Comparison of ENCODE assay signal across 8 mouse cellular contexts in genomic region chr9:90127146-90127545, GRCm38 (mm10). TPM values are rescaled to one million over a fixed set of nuclear protein-coding genes. Genes with fewer than 3 reads are reported as not detected.
DNase-seq lines count a peak whose midpoint lies in the region; ATAC-seq and TF ChIP-seq lines count a peak whose summit lies in the region.

No protein-coding gene starts in this region.

- WGBS in intestine, embryonic 14.5 days: 71% methylated on average over 6 of the region's 6 CpGs
- WGBS in intestine, postnatal 0 days: 82% methylated on average over 6 of the region's 6 CpGs
- WGBS in heart, postnatal 0 days: 33% methylated on average over 6 of the region's 6 CpGs

- peak overlapping the region; percentile 68 for H3K4me3 ChIP-seq in erythroblast, embryonic 14.5 days (replicated peaks)
- H3K4me3 ChIP-seq in intestine, embryonic 14.5 days (ENCODE audit: low read depth, low read length): 0 out of 2 replicates have a peak overlapping the region, but pooled peaks have one; percentile 33
- H3K4me3 ChIP-seq in intestine, postnatal 0 days (ENCODE audit: low read depth, low read length): no peak overlapping the region
- H3K4me3 ChIP-seq in heart, postnatal 0 days (ENCODE audit: low read depth, low read length): no peak overlapping the region

- TF ChIP-seq EP300 in heart, postnatal 0 days (IDR thresholded peaks at IDR 0.05; ENCODE audit: low read depth): no peak

- no peaks in the 10 kb centered on the region for H3K27me3 ChIP-seq in erythroblast, embryonic 14.5 days (ENCODE audit: control insufficient read depth)
- H3K27me3 ChIP-seq in intestine, embryonic 14.5 days (replicated peaks; ENCODE audit: control insufficient read depth, insufficient read depth, low read length): no peaks in the 10 kb centered on the region
- H3K27me3 ChIP-seq in intestine, postnatal 0 days (replicated peaks; ENCODE audit: control insufficient read depth, insufficient read depth, low read length): no peaks in the 10 kb centered on the region
- no peaks in the 10 kb centered on the region for H3K27me3 ChIP-seq in heart, postnatal 0 days (ENCODE audit: control insufficient read depth, insufficient read depth, low read length)

- H3K4me2 ChIP-seq in intestine, embryonic 14.5 days (ENCODE audit: low read length): peak overlapping the region; percentile 46
- H3K4me2 ChIP-seq in intestine, postnatal 0 days (replicated peaks; ENCODE audit: low read depth): no peak overlapping the region
- H3K4me2 ChIP-seq in heart, postnatal 0 days (ENCODE audit: low read depth, low read length): peak overlapping the region; percentile 7; the same call in 1 of the 2 replicates

- no peak for DNase-seq in intestine, embryonic 14.5 days (ENCODE audit: low spot score)
- peak; percentile 25 for DNase-seq in 416B (ENCODE audit: low read depth)
- no peak for DNase-seq in heart, postnatal 0 days (ENCODE audit: low spot score)
- DNase-seq in urinary bladder, adult 2 months (ENCODE audit: low spot score): no peak
- no peak for DNase-seq in ovary, postnatal 36 days (ENCODE audit: low spot score)

- no peak for ATAC-seq in erythroblast, adult 5-6 weeks (replicated peaks; ENCODE audit: low FRiP score, poor library complexity, severe bottlenecking)
- no peak for ATAC-seq in intestine, embryonic 14.5 days (replicated peaks; ENCODE audit: low FRiP score, low TSS enrichment, low read depth)
- ATAC-seq in intestine, postnatal 0 days: no peak
- ATAC-seq in heart, postnatal 0 days (ENCODE audit: insufficient read depth, low read depth): no peak

- H3K4me1 ChIP-seq in erythroblast, embryonic 14.5 days (ENCODE audit: control insufficient read depth): peaks cover 20% of the 10 kb centered on the region
- H3K4me1 ChIP-seq in intestine, embryonic 14.5 days (replicated peaks; ENCODE audit: control insufficient read depth, insufficient read depth, low read length): 0 out of 2 replicates have a peak, but pooled peaks cover 3% of the 10 kb centered on the region
- no peaks in the 10 kb centered on the region for H3K4me1 ChIP-seq in intestine, postnatal 0 days (replicated peaks; ENCODE audit: control insufficient read depth, insufficient read depth, low read length)
- 0 out of 2 replicates have a peak, but pooled peaks cover 3% of the 10 kb centered on the region for H3K4me1 ChIP-seq in heart, postnatal 0 days (ENCODE audit: control insufficient read depth, insufficient read depth)

- TF ChIP-seq CTCF in intestine, postnatal 0 days (IDR thresholded peaks at IDR 0.05; ENCODE audit: low read depth): no peak
- TF ChIP-seq CTCF in heart, postnatal 0 days (IDR thresholded peaks at IDR 0.05; ENCODE audit: low read depth): no peak

- H3K9ac ChIP-seq in intestine, embryonic 14.5 days (ENCODE audit: low read length): no peak overlapping the region
- H3K9ac ChIP-seq in intestine, postnatal 0 days (ENCODE audit: low read depth, low read length): no peak overlapping the region
- H3K9ac ChIP-seq in heart, postnatal 0 days (replicated peaks; ENCODE audit: low read depth, low read length): no peak overlapping the region

- no peak overlapping the region for H3K27ac ChIP-seq in intestine, embryonic 14.5 days (ENCODE audit: low read depth)
- H3K27ac ChIP-seq in intestine, postnatal 0 days (ENCODE audit: low read depth, low read length): no peak overlapping the region
- H3K27ac ChIP-seq in heart, postnatal 0 days (ENCODE audit: low read depth): no peak overlapping the region

- no peaks in the 10 kb centered on the region for H3K36me3 ChIP-seq in erythroblast, embryonic 14.5 days (ENCODE audit: control insufficient read depth)
- no peaks in the 10 kb centered on the region for H3K36me3 ChIP-seq in intestine, embryonic 14.5 days (ENCODE audit: control insufficient read depth, insufficient read depth, low read length)
- no peaks in the 10 kb centered on the region for H3K36me3 ChIP-seq in intestine, postnatal 0 days (ENCODE audit: control insufficient read depth, insufficient read depth)
- no peaks in the 10 kb centered on the region for H3K36me3 ChIP-seq in heart, postnatal 0 days (replicated peaks; ENCODE audit: control insufficient read depth, insufficient read depth, low read length)

- H3K9me3 ChIP-seq in erythroblast, embryonic 14.5 days (ENCODE audit: control insufficient read depth, low read length): no peaks in the 10 kb centered on the region
- H3K9me3 ChIP-seq in intestine, embryonic 14.5 days (ENCODE audit: control insufficient read depth, low read length): no peaks in the 10 kb centered on the region
- H3K9me3 ChIP-seq in intestine, postnatal 0 days (ENCODE audit: control insufficient read depth): no peaks in the 10 kb centered on the region
- no peaks in the 10 kb centered on the region for H3K9me3 ChIP-seq in heart, postnatal 0 days (replicated peaks; ENCODE audit: control insufficient read depth, low read length)

RNA-seq across cellular contexts. Expression of gene Morf4l1, which starts 12.6 kb away (rescaled TPM):
- polyA plus RNA-seq in erythroblast, embryonic 14.5 days (2012): 7.1 and 8.2 TPM in 2 replicates
- 117 and 134 TPM in 2 replicates for total RNA-seq in erythroblast, adult 5-6 weeks (2015; ENCODE audit: low replicate concordance)
- 130 and 153 TPM in 2 replicates for total RNA-seq in erythroblast, adult 5-6 weeks (2017; ENCODE audit: low replicate concordance)
- 414 and 456 TPM in 2 replicates for polyA plus RNA-seq in intestine, embryonic 14.5 days (2014; fragmentation: Nextera tagmentation; extraction: Ambion mirVana)
- polyA plus RNA-seq in intestine, postnatal 0 days (2015; fragmentation: Nextera tagmentation; extraction: Ambion mirVana): 215 and 227 TPM in 2 replicates
- total RNA-seq in heart, postnatal 0 days (2014; rRNA removed; ENCODE audit: low replicate concordance): 92.5 and 111 TPM in 2 replicates
- 293 and 300 TPM in 2 replicates for polyA plus RNA-seq in heart, postnatal 0 days (2015; fragmentation: Nextera tagmentation; extraction: Ambion mirVana)
- polyA plus RNA-seq in urinary bladder, adult 2 months (2012; rRNA removed): 399 and 411 TPM in 2 replicates

RNA-seq across cellular contexts. Expression of gene Adamts7, which starts 35.7 kb away (rescaled TPM):
- 0.01 TPM in 1 of 2 replicates, not detected in the other for polyA plus RNA-seq in erythroblast, embryonic 14.5 days (2012)
- total RNA-seq in erythroblast, adult 5-6 weeks (2015; ENCODE audit: low replicate concordance): not detected in 2 replicates
- total RNA-seq in erythroblast, adult 5-6 weeks (2017; ENCODE audit: low replicate concordance): 0.14 TPM in 1 of 2 replicates, not detected in the other
- polyA plus RNA-seq in intestine, embryonic 14.5 days (2014; fragmentation: Nextera tagmentation; extraction: Ambion mirVana): 18.7 and 20.7 TPM in 2 replicates
- 2.5 TPM in 2 replicates for polyA plus RNA-seq in intestine, postnatal 0 days (2015; fragmentation: Nextera tagmentation; extraction: Ambion mirVana)
- total RNA-seq in heart, postnatal 0 days (2014; rRNA removed; ENCODE audit: low replicate concordance): 12.8 and 34.4 TPM in 2 replicates
- 7.6 and 8.3 TPM in 2 replicates for polyA plus RNA-seq in heart, postnatal 0 days (2015; fragmentation: Nextera tagmentation; extraction: Ambion mirVana)
- 5.9 and 6.4 TPM in 2 replicates for polyA plus RNA-seq in urinary bladder, adult 2 months (2012; rRNA removed)

Comparison
In these comparisons a context has a peak if more than half of its experiments do, and no peak if none do; other contexts are left out.
1. H3K4me3 ChIP-seq: peak in erythroblast, embryonic 14.5 days (single experiment) and intestine, embryonic 14.5 days (single experiment); none in intestine, postnatal 0 days (single experiment) and heart, postnatal 0 days (single experiment).
2. RNA of gene Morf4l1, which starts 12.6 kb away (polyA plus RNA-seq): 414 to 456 TPM in intestine, embryonic 14.5 days, 399 to 411 TPM in urinary bladder, adult 2 months, 293 to 300 TPM in heart, postnatal 0 days and 215 to 227 TPM in intestine, postnatal 0 days; 7.1 to 8.2 TPM in erythroblast, embryonic 14.5 days; every median in the first group is over 10 times any median in the second.